Mouse (Mus musculus): ENCODE measurements around the gene Zfp687.

- no peak for TF ChIP-seq CTCF (conservative IDR thresholded peaks at IDR 0.05; ENCODE audit: low read length)
- TF ChIP-seq NANOG (IDR thresholded peaks at IDR 0.05; ENCODE audit: borderline replicate concordance, low read length), result no peak
- TF ChIP-seq POU5F1 (IDR thresholded peaks at IDR 0.05; ENCODE audit: borderline replicate concordance, low read length), result no peak
These were observed 12.7 kb downstream of the Zfp687 start for GRCm38 (mm10) chr3:95002569-95002968.
